Mouse (Mus musculus) kidney, postnatal 0 days (tissue): ENCODE results near the gene Dhx40. TPM values are rescaled to one million over a fixed set of nuclear protein-coding genes. Genes with fewer than 3 reads are reported as not detected.
A peak's percentile ranks its signal among the peaks of the same experiment; 100 is the strongest.

Experiments used
- ATAC-seq: fragments of 200-750 bp; cut with Nextera tagmentation; replicated peaks from 2 replicates; pipeline ENCODE4 v1.8.0; 2017; ENCODE audit warnings: low read depth, moderate number of reproducible peaks, moderate TSS enrichment, moderate library complexity; ENCODE audit not compliant: low FRiP score
- DNase-seq: peaks from one replicate; pipeline ENCODE4 v3.0.0-alpha.2; 2016; ENCODE audit warnings: low spot score
- H3K27ac ChIP-seq: fragments of 300-500 bp; sonication (generic); 2 replicates; pipeline ENCODE4 v1.5.1; 2014; ENCODE audit warnings: mild to moderate bottlenecking
- H3K27me3 ChIP-seq: fragments of 300-500 bp; sonication (generic); 2 replicates; pipeline ENCODE4 v1.6.1; 2014; ENCODE audit warnings: low read length, mixed read lengths; ENCODE audit not compliant: insufficient read depth
- H3K36me3 ChIP-seq: fragments of 300-500 bp; sonication (generic); 2 replicates; pipeline ENCODE4 v1.6.1; 2014; ENCODE audit warnings: low read length, mixed read lengths; ENCODE audit not compliant: insufficient read depth
- H3K4me1 ChIP-seq: fragments of 300-500 bp; sonication (generic); replicated peaks from 2 replicates; pipeline ENCODE4 v1.6.1; 2014; ENCODE audit warnings: antibody characterized with exemption, low read length, mixed read lengths; ENCODE audit not compliant: insufficient read depth
- H3K4me2 ChIP-seq: fragments of 300-500 bp; sonication (generic); 2 replicates; pipeline ENCODE4 v1.6.1; 2014; ENCODE audit warnings: mild to moderate bottlenecking, low read length, moderate library complexity, mixed read lengths
- H3K4me3 ChIP-seq: fragments of 300-500 bp; sonication (generic); replicated peaks from 2 replicates; pipeline ENCODE4 v1.5.1; 2014; ENCODE audit warnings: low read depth, low read length
- H3K9ac ChIP-seq: fragments of 300-500 bp; sonication (generic); 2 replicates; pipeline ENCODE4 v1.6.1; 2014; ENCODE audit warnings: low read depth, low read length
- H3K9me3 ChIP-seq: fragments of 300-500 bp; sonication (generic); replicated peaks from 2 replicates; pipeline ENCODE4 v1.6.1; 2016; ENCODE audit warnings: low read length, inconsistent platforms, mixed read lengths
- CTCF ChIP-seq: IDR thresholded peaks from 2 replicates; pipeline ENCODE4 v1.5.1; 2016; ENCODE audit warnings: antibody characterized with exemption, low read depth, mild to moderate bottlenecking, moderate library complexity
- WGBS: fragments of 180-500 bp; shearing (Covaris S2); extraction: QIAGEN DNeasy Blood & Tissue Kit; methylation state at CpG from one replicate; pipeline ENCODE4 v1.1.7; 2014; 5-methylcytosine and 5-hydroxymethylcytosine counted together
- polyA plus RNA-seq: library from polyadenylated mRNA; unstranded; fragments of >200 nt; fragmentation: Nextera tagmentation; extraction: Ambion mirVana; gene quantifications from 2 replicates; pipeline ENCODE4 v1.2.1, GENCODE M21; 2015

Gene Dhx40
- 30.7 and 33.3 TPM in 2 replicates for polyA plus RNA-seq

DNA sequence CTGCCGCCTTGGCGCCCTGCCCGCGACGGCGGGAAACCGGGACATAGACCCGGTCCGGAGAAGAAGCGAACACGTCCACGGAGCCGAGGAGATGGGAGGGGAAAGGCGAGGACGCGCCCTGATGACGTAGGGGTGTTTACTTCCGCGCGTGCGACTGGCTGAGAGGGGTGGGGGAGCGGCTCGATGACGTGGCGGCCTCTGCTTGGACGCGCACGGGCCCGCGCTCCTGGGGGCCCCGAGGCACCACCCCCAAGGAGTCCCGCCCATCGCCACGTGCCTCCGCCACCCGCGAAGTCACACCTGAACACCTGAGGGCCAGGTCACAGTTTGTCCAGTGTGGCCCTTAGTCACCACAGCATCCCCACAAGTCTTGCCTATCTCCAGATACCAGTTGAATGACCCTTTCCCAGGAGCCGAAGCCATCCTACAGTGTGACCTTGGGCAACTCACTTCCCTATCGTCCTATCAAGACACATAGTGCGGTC lies at the start of gene Dhx40:
Dhx40 (minus strand) TSS at position 242 of the 485 bp plus-strand sequence.
- DNase-seq (peak; percentile 95), ATAC-seq (peak; percentile 95)
- H3K36me3 ChIP-seq: peaks cover 3% of the 10 kb centered on the region; the same call in 1 of the 2 replicates
- H3K27ac ChIP-seq: peak within 1 kb of the TSS; percentile 73
- H3K4me3 ChIP-seq: peak within 1 kb of the TSS; percentile 76
- TF ChIP-seq CTCF: no peak
- H3K9ac ChIP-seq: peak within 1 kb of the TSS; percentile 63
- no peaks in the 10 kb centered on the region for H3K27me3 ChIP-seq
- 5% methylated on average over 40 of the region's 40 CpGs for WGBS
- H3K4me1 ChIP-seq: no peaks in the 10 kb centered on the region
- no peaks in the 10 kb centered on the region for H3K9me3 ChIP-seq
- H3K4me2 ChIP-seq: peak within 1 kb of the TSS; percentile 75

DNA sequence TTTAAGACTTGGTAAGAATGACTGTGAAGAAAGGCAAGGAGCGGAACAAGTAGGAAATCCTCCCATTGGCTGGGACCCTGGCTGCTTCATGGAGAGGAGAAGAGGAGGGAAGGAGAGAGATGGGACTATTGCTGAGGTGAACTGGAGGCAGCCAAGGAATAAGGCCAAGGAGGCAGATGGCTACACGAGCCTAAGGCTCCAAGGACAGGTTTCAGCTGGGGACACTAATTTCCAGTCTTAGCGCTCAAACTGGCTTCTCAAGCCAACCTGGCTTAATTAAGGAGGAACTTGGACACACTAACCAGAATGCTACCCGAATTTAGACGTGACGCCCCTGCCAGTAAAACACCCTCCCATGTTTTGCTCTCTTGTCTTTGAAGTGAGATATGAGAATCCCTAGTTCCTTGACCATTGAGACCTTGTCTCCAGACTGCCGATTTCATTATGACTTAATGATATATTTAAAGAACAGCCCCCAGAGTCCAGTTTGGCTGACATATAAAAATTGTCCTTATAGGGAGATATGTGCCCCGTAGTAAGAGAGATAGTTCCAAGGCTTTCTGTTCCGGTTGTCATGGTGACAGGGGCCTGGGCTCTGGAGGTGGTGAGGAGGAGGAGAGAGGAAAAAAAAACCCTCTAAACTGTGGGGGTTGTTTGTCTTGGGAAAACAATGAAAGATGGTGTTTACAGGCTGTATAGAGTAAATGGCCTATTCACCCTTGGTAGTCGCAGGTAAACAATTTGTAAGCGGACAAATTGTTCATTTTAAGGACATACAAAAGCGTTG lies 48.3 kb upstream of the Dhx40 start:
- no peak overlapping the region for H3K4me2 ChIP-seq
- no peaks in the 10 kb centered on the region for H3K36me3 ChIP-seq
- no peaks in the 10 kb centered on the region for H3K9me3 ChIP-seq
- ATAC-seq: no peak
- no peaks in the 10 kb centered on the region for H3K27me3 ChIP-seq
- no peak overlapping the region for H3K4me3 ChIP-seq
- no peak for DNase-seq
- WGBS: 63% methylated on average over 12 of the region's 12 CpGs
- no peak overlapping the region for H3K9ac ChIP-seq
- TF ChIP-seq CTCF: no peak
- H3K4me1 ChIP-seq: 0 out of 2 replicates have a peak, but pooled peaks cover 8% of the 10 kb centered on the region
- no peak overlapping the region for H3K27ac ChIP-seq

GRCm38 (mm10) chr11:86853081-86853480 lies 45.5 kb upstream of the Dhx40 start:
- H3K4me3 ChIP-seq: no peak overlapping the region
- H3K9ac ChIP-seq: no peak overlapping the region
- H3K27ac ChIP-seq: peak overlapping the region; percentile 6; the same call in 1 of the 2 replicates
- no peaks in the 10 kb centered on the region for H3K9me3 ChIP-seq
- no peaks in the 10 kb centered on the region for H3K36me3 ChIP-seq
- H3K4me1 ChIP-seq: 0 out of 2 replicates have a peak, but pooled peaks cover 4% of the 10 kb centered on the region
- H3K4me2 ChIP-seq: no peak overlapping the region
- DNase-seq: no peak
- 60% methylated on average over 3 of the region's 3 CpGs for WGBS
- H3K27me3 ChIP-seq: no peaks in the 10 kb centered on the region
- ATAC-seq: no peak
- no peak for TF ChIP-seq CTCF

DNA sequence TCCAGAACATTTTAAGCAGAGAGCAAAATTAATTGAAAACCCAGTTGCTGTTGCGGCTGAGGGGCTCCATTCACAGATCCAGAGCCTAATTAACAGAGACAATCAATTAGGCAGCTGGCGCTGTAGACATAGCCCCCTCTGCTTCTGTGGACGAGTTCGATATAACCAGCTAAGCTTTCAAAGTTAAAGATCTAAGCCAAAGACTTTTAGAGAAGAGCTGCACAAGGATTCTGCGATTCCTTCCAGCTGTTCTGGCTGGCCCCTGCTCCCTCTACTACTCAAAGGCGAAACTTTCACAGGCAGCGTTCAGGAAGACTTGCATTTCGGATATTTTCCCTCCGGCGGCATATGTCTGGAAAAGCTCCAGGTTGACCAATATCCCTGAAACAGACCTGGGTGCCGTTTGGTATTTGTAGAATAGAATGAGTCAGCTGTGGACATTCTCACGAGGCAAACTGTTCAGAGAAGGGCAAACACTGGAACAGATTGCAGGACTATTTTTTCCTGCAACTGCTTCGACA lies 45.0 kb upstream of the Dhx40 start:
- no peak for DNase-seq
- peak overlapping the region; percentile 3; the same call in 1 of the 2 replicates for H3K27ac ChIP-seq
- H3K36me3 ChIP-seq: no peaks in the 10 kb centered on the region
- 39% methylated on average over 13 of the region's 13 CpGs for WGBS
- H3K27me3 ChIP-seq: no peaks in the 10 kb centered on the region
- no peak overlapping the region for H3K4me3 ChIP-seq
- H3K4me2 ChIP-seq: no peak overlapping the region
- no peak for TF ChIP-seq CTCF
- no peak overlapping the region for H3K9ac ChIP-seq
- 0 out of 2 replicates have a peak, but pooled peaks cover 4% of the 10 kb centered on the region for H3K4me1 ChIP-seq
- ATAC-seq: no peak
- no peaks in the 10 kb centered on the region for H3K9me3 ChIP-seq

DNA sequence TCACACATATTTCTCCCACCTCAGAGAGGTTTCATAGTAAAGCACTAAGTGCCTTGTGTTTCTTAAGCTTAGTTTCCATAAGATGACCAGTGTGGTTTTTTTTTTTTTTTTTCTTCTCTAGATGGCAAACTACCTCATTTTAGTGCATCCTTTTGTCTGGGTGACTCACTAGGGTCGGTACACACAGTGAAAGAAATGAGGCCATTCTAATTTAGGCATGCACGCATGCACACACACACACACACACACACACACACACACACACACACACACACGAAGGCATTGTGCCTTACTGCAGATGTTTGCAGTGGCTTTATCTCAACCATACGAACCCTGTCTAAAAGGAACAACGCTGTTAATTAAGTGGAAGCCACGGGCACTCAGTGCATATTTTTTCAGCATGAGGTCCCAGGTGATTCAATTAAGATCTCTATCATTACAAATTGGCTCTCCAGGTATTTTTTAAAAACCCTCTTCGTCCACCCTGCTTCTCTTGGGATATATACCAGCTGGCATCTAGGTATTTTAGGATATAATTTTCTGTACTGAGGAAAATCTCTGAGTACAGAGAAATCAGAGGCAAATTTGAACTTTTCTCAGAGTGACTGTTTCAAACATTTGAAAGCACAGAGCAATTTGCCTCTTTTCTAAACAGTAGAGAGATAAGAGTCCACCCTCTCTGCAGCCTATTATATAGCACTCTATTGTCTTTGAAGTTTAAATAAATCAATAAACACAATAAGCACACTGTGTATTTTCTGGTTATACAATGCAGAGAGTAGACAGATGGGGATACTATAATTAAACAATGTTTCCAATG lies 44.4 kb upstream of the Dhx40 start:
- Histone ChIP-seq H3K9ac (no peak overlapping the region), H3K4me3 (no peak overlapping the region), H3K9me3 (no peaks in the 10 kb centered on the region), H3K4me2 (no peak overlapping the region), H3K36me3 (no peaks in the 10 kb centered on the region), H3K4me1 (0 out of 2 replicates have a peak, but pooled peaks cover 4% of the 10 kb centered on the region), H3K27me3 (no peaks in the 10 kb centered on the region), H3K27ac (no peak overlapping the region)
- ATAC-seq (no peak), DNase-seq (no peak)
- no peak for TF ChIP-seq CTCF
- WGBS: 40% methylated on average over 7 of the region's 7 CpGs

GRCm38 (mm10) chr11:86851234-86851671 lies 43.7 kb upstream of the Dhx40 start:
- H3K4me2 ChIP-seq: no peak overlapping the region
- no peak for TF ChIP-seq CTCF
- H3K27me3 ChIP-seq: no peaks in the 10 kb centered on the region
- 0 out of 2 replicates have a peak, but pooled peaks cover 4% of the 10 kb centered on the region for H3K4me1 ChIP-seq
- H3K36me3 ChIP-seq: no peaks in the 10 kb centered on the region
- 43% methylated on average over 7 of the region's 7 CpGs for WGBS
- DNase-seq: no peak
- no peaks in the 10 kb centered on the region for H3K9me3 ChIP-seq
- no peak overlapping the region for H3K27ac ChIP-seq
- ATAC-seq: no peak
- H3K4me3 ChIP-seq: no peak overlapping the region
- no peak overlapping the region for H3K9ac ChIP-seq
